Mouse (Mus musculus) brain, embryonic 14.5 days (tissue): ENCODE data around the gene Mylk4.

Source experiments
- CTCF ChIP-seq: fragments of 200-500 bp; IDR thresholded peaks from 2 replicates; pipeline ENCODE4 v1.5.1; 2012; ENCODE audit warnings: inconsistent platforms, mild to moderate bottlenecking, moderate library complexity, borderline replicate concordance; ENCODE audit not compliant: insufficient read depth, insufficient read length; ENCODE audit errors: extremely low read depth
- POLR2A ChIP-seq: fragments of 200-500 bp; IDR thresholded peaks from 2 replicates; pipeline ENCODE4 v1.6.1; 2012; ENCODE audit warnings: mild to moderate bottlenecking, inconsistent platforms, borderline replicate concordance; ENCODE audit not compliant: poor library complexity, insufficient read depth, insufficient read length, severe bottlenecking; ENCODE audit errors: extremely low read depth

- TF ChIP-seq CTCF (no peak), POLR2A (no peak)
Measured at GRCm38 (mm10) chr13:32660294-32660693, 123.5 kb downstream of the Mylk4 start.
